Mouse (Mus musculus): ENCODE data around the gene Maml2.

Gene Maml2

GRCm38 (mm10) chr9:13538200-13538599 is 240.4 kb downstream of the Maml2 start:
- DNase-seq: no peak

GRCm38 (mm10) chr9:13539535-13539934 is 241.8 kb downstream of the Maml2 start:
- no peak for DNase-seq

GRCm38 (mm10) chr9:13540227-13540626 is 242.5 kb downstream of the Maml2 start:
- DNase-seq: no peak

GRCm38 (mm10) chr9:13540781-13541180 is 243.0 kb downstream of the Maml2 start:
- no peak for DNase-seq

GRCm38 (mm10) chr9:13543167-13543566 is 245.4 kb downstream of the Maml2 start:
- DNase-seq: no peak

GRCm38 (mm10) chr9:13544133-13544532 is 246.4 kb downstream of the Maml2 start:
- DNase-seq: no peak

- no peak for DNase-seq
These were observed 248.0 kb downstream of the Maml2 start for GRCm38 (mm10) chr9:13545726-13546125.

GRCm38 (mm10) chr9:13549911-13550310 is 252.2 kb downstream of the Maml2 start:
- DNase-seq: no peak

GRCm38 (mm10) chr9:13552380-13553052 is 254.8 kb downstream of the Maml2 start:
- DNase-seq: no peak

GRCm38 (mm10) chr9:13554773-13555172 is 257.0 kb downstream of the Maml2 start:
- DNase-seq: no peak

GRCm38 (mm10) chr9:13555973-13556481 is 258.3 kb downstream of the Maml2 start:
- no peak for DNase-seq

GRCm38 (mm10) chr9:13556696-13557095 is 258.9 kb downstream of the Maml2 start:
- DNase-seq: no peak

- no peak for DNase-seq
These were observed 261.1 kb downstream of the Maml2 start for GRCm38 (mm10) chr9:13558811-13559372.

GRCm38 (mm10) chr9:13560651-13561050 is 262.9 kb downstream of the Maml2 start:
- no peak for DNase-seq

GRCm38 (mm10) chr9:13561335-13561734 is 263.6 kb downstream of the Maml2 start:
- DNase-seq: no peak

- DNase-seq: no peak
These were observed 266.0 kb downstream of the Maml2 start for GRCm38 (mm10) chr9:13563475-13564414.

GRCm38 (mm10) chr9:13565343-13566019 is 267.7 kb downstream of the Maml2 start:
- DNase-seq: no peak

GRCm38 (mm10) chr9:13566154-13566885 is 268.6 kb downstream of the Maml2 start:
- no peak for DNase-seq

- no peak for DNase-seq
These were observed 271.3 kb downstream of the Maml2 start for GRCm38 (mm10) chr9:13569023-13569422.

- no peak for DNase-seq
These were observed 275.1 kb downstream of the Maml2 start for GRCm38 (mm10) chr9:13572847-13573246.

- no peak for DNase-seq
These were observed 276.3 kb downstream of the Maml2 start for GRCm38 (mm10) chr9:13574059-13574458.

GRCm38 (mm10) chr9:13574913-13575312 is 277.2 kb downstream of the Maml2 start:
- DNase-seq: no peak
